ENCODE assay signal across 22 mouse cellular contexts in genomic region chr7:78799730-78800496, GRCm38 (mm10). TPM values are rescaled to one million over a fixed set of nuclear protein-coding genes. Genes with fewer than 3 reads are reported as not detected.
DNase-seq lines count a peak whose midpoint lies in the region; ATAC-seq and TF ChIP-seq lines count a peak whose summit lies in the region.
"Had no signal": no experiment of that assay in that cellular context is flagged by ENCODE, and none has a peak within 500 bp of the region (broad histone marks: within the 10 kb centered on the region; RNA-seq: fewer than 3 reads in every experiment).

No protein-coding gene starts in this region.

- no peak for TF ChIP-seq CTCF in intestine, postnatal 0 days (IDR thresholded peaks at IDR 0.05; ENCODE audit: low read depth)

- H3K36me3 ChIP-seq in intestine, embryonic 16.5 days (ENCODE audit: control insufficient read depth, insufficient read depth, low read length) = no peaks in the 10 kb centered on the region
- no peaks in the 10 kb centered on the region for H3K36me3 ChIP-seq in intestine, postnatal 0 days (ENCODE audit: control insufficient read depth, insufficient read depth)
- no peaks in the 10 kb centered on the region for H3K36me3 ChIP-seq in liver, embryonic 11.5 days (ENCODE audit: control insufficient read depth, insufficient read depth, low read length)
- peaks cover 13% of the 10 kb centered on the region for H3K36me3 ChIP-seq in megakaryocyte, embryonic 14.5 days (replicated peaks; ENCODE audit: low read length)
- no peaks in the 10 kb centered on the region for H3K36me3 ChIP-seq in midbrain, embryonic 13.5 days
- H3K36me3 ChIP-seq: limb, embryonic 10.5 days had no signal

- no peak overlapping the region for H3K4me3 ChIP-seq in intestine, embryonic 16.5 days (ENCODE audit: low read length)
- H3K4me3 ChIP-seq in intestine, postnatal 0 days (ENCODE audit: low read depth, low read length) = no peak overlapping the region
- no peak overlapping the region for H3K4me3 ChIP-seq in liver, embryonic 11.5 days (ENCODE audit: low read depth, low read length)
- H3K4me3 ChIP-seq in megakaryocyte, embryonic 14.5 days (replicated peaks) = peak overlapping the region; percentile 83
- no peak overlapping the region for H3K4me3 ChIP-seq in midbrain, embryonic 13.5 days (replicated peaks)
- H3K4me3 ChIP-seq: gastrocnemius, adult 2 months; heart, adult 2 months; limb, embryonic 10.5 days had no signal

- no peaks in the 10 kb centered on the region for H3K4me1 ChIP-seq in intestine, embryonic 16.5 days (ENCODE audit: control insufficient read depth, insufficient read depth, low read length)
- no peaks in the 10 kb centered on the region for H3K4me1 ChIP-seq in intestine, postnatal 0 days (replicated peaks; ENCODE audit: control insufficient read depth, insufficient read depth, low read length)
- peaks cover 29% of the 10 kb centered on the region for H3K4me1 ChIP-seq in liver, embryonic 11.5 days (replicated peaks; ENCODE audit: control insufficient read depth, insufficient read depth, low read length)
- H3K4me1 ChIP-seq in megakaryocyte, embryonic 14.5 days = peaks cover 91% of the 10 kb centered on the region
- peaks cover 22% of the 10 kb centered on the region for H3K4me1 ChIP-seq in midbrain, embryonic 13.5 days (replicated peaks)
- H3K4me1 ChIP-seq: limb, embryonic 10.5 days had no signal

- H3K27me3 ChIP-seq in intestine, embryonic 16.5 days (replicated peaks; ENCODE audit: control insufficient read depth, insufficient read depth, low read length) = peaks cover 3% of the 10 kb centered on the region; the same call in 1 of the 2 replicates
- no peaks in the 10 kb centered on the region for H3K27me3 ChIP-seq in intestine, postnatal 0 days (replicated peaks; ENCODE audit: control insufficient read depth, insufficient read depth, low read length)
- H3K27me3 ChIP-seq in liver, embryonic 11.5 days (replicated peaks; ENCODE audit: control insufficient read depth, insufficient read depth, low read length) = no peaks in the 10 kb centered on the region
- no peaks in the 10 kb centered on the region for H3K27me3 ChIP-seq in megakaryocyte, embryonic 14.5 days (replicated peaks)
- 0 out of 2 replicates have a peak, but pooled peaks cover 7% of the 10 kb centered on the region for H3K27me3 ChIP-seq in midbrain, embryonic 13.5 days
- H3K27me3 ChIP-seq: CH12.LX had no signal

- no peak overlapping the region for H3K4me2 ChIP-seq in intestine, embryonic 16.5 days (ENCODE audit: low read depth, low read length)
- H3K4me2 ChIP-seq in intestine, postnatal 0 days (replicated peaks; ENCODE audit: low read depth) = no peak overlapping the region
- peak overlapping the region; percentile 39 for H3K4me2 ChIP-seq in liver, embryonic 11.5 days
- no peak overlapping the region for H3K4me2 ChIP-seq in midbrain, embryonic 13.5 days (replicated peaks)

- no peak overlapping the region for H3K9ac ChIP-seq in intestine, embryonic 16.5 days (ENCODE audit: low read depth, low read length)
- no peak overlapping the region for H3K9ac ChIP-seq in intestine, postnatal 0 days (ENCODE audit: low read depth, low read length)
- H3K9ac ChIP-seq in liver, embryonic 11.5 days (ENCODE audit: low read depth, low read length) = 0 out of 2 replicates have a peak overlapping the region, but pooled peaks have one; percentile 1
- H3K9ac ChIP-seq in midbrain, embryonic 13.5 days (replicated peaks) = no peak overlapping the region

- peak; percentile 68; the same call in 1 of the 2 replicates for ATAC-seq in intestine, embryonic 16.5 days
- no peak for ATAC-seq in intestine, postnatal 0 days
- peak; percentile 95 for ATAC-seq in liver, embryonic 11.5 days (replicated peaks; ENCODE audit: low FRiP score)
- no peak for ATAC-seq in activated CD4-positive, CD25-positive, alpha-beta regulatory T cell, adult 4 months
- no peak for ATAC-seq in midbrain, embryonic 13.5 days
- ATAC-seq: inflammation-experienced regulatory T-cells, adult 6 months; midbrain, embryonic 16.5 days had no signal

- 78% methylated on average over 9 of the region's 9 CpGs for WGBS in intestine, embryonic 16.5 days
- WGBS in intestine, postnatal 0 days = 71% methylated on average over 9 of the region's 9 CpGs
- 29% methylated on average over 9 of the region's 9 CpGs for WGBS in liver, embryonic 11.5 days
- WGBS in midbrain, embryonic 13.5 days = 80% methylated on average over 9 of the region's 9 CpGs

- H3K27ac ChIP-seq in intestine, embryonic 16.5 days (ENCODE audit: low read length) = no peak overlapping the region
- H3K27ac ChIP-seq in intestine, postnatal 0 days (ENCODE audit: low read depth, low read length) = no peak overlapping the region
- H3K27ac ChIP-seq in liver, embryonic 11.5 days (ENCODE audit: low read depth, low read length) = peak overlapping the region; percentile 45
- no peak overlapping the region for H3K27ac ChIP-seq in midbrain, embryonic 13.5 days
- H3K27ac ChIP-seq: gastrocnemius, adult 2 months; heart, adult 2 months; limb, embryonic 10.5 days had no signal

- DNase-seq in c-Kit-positive CD71-positive TER-119-positive erythroid progenitor cells, embryonic 14.5 days (ENCODE audit: low spot score) = peak; percentile 77
- DNase-seq in liver, embryonic 11.5 days (ENCODE audit: low spot score) = peak; percentile 49
- no peak for DNase-seq in lung, postnatal 25 days (ENCODE audit: low spot score)
- DNase-seq: adrenal gland, postnatal 36 days; cerebellum, postnatal 25 days; gastrocnemius, adult 2 months; heart, adult 2 months; layer of hippocampus, postnatal 36 days; lung, adult 2 months; lung, postnatal 4 days; right cerebral cortex, adult 18-20 months; spleen, adult 18-20 months; thymus, postnatal 4 days had no signal

- H3K9me3 ChIP-seq in intestine, embryonic 16.5 days (ENCODE audit: control insufficient read depth, low read length) = no peaks in the 10 kb centered on the region
- H3K9me3 ChIP-seq in intestine, postnatal 0 days (ENCODE audit: control insufficient read depth) = no peaks in the 10 kb centered on the region
- no peaks in the 10 kb centered on the region for H3K9me3 ChIP-seq in liver, embryonic 11.5 days (ENCODE audit: control insufficient read depth, low read length)
- no peaks in the 10 kb centered on the region for H3K9me3 ChIP-seq in megakaryocyte, embryonic 14.5 days
- H3K9me3 ChIP-seq in midbrain, embryonic 13.5 days = no peaks in the 10 kb centered on the region
- H3K9me3 ChIP-seq: limb, embryonic 10.5 days had no signal

RNA-seq across cellular contexts. Expression of gene Mrpl46, which starts 16.6 kb away (rescaled TPM):
- polyA plus RNA-seq in intestine, embryonic 16.5 days (2015; fragmentation: Nextera tagmentation; extraction: Ambion mirVana) = 84.9 and 90.5 TPM in 2 replicates
- 64.7 and 68.9 TPM in 2 replicates for polyA plus RNA-seq in intestine, postnatal 0 days (2015; fragmentation: Nextera tagmentation; extraction: Ambion mirVana)
- polyA plus RNA-seq in liver, embryonic 11.5 days (2014; fragmentation: Nextera tagmentation; extraction: Ambion mirVana) = 91.9 and 95.8 TPM in 2 replicates
- 14.3 TPM in 1 of 2 replicates, not detected in the other for polyA plus RNA-seq in megakaryocyte, embryonic 14.5 days (2012; ENCODE audit: insufficient read depth, low replicate concordance)
- polyA plus RNA-seq in activated CD4-positive, CD25-positive, alpha-beta regulatory T cell, adult 4 months (2017; shearing (Covaris generic)) = 10 to 100 TPM; 70.4 to 78.9 TPM
- 58.6 and 64.2 TPM in 2 replicates for polyA plus RNA-seq in midbrain, embryonic 13.5 days (2015; fragmentation: Nextera tagmentation; extraction: Ambion mirVana)

RNA-seq across cellular contexts. Expression of gene Mrps11, which starts 17.0 kb away (rescaled TPM):
- polyA plus RNA-seq in intestine, embryonic 16.5 days (2015; fragmentation: Nextera tagmentation; extraction: Ambion mirVana) = 57.1 and 66.9 TPM in 2 replicates
- polyA plus RNA-seq in intestine, postnatal 0 days (2015; fragmentation: Nextera tagmentation; extraction: Ambion mirVana) = 38.6 and 40.6 TPM in 2 replicates
- polyA plus RNA-seq in liver, embryonic 11.5 days (2014; fragmentation: Nextera tagmentation; extraction: Ambion mirVana) = 89.2 and 92.4 TPM in 2 replicates
- 142 and 156 TPM in 2 replicates for polyA plus RNA-seq in megakaryocyte, embryonic 14.5 days (2012; ENCODE audit: insufficient read depth, low replicate concordance)
- polyA plus RNA-seq in activated CD4-positive, CD25-positive, alpha-beta regulatory T cell, adult 4 months (2017; shearing (Covaris generic)) = 10 to 100 TPM; 61.1 TPM
- 73.1 and 79.1 TPM in 2 replicates for polyA plus RNA-seq in midbrain, embryonic 13.5 days (2015; fragmentation: Nextera tagmentation; extraction: Ambion mirVana)

RNA-seq across cellular contexts. Expression of gene Det1, which starts 47.1 kb away (rescaled TPM):
- 11.9 and 15.2 TPM in 2 replicates for polyA plus RNA-seq in intestine, embryonic 16.5 days (2015; fragmentation: Nextera tagmentation; extraction: Ambion mirVana)
- 10.1 and 11.2 TPM in 2 replicates for polyA plus RNA-seq in intestine, postnatal 0 days (2015; fragmentation: Nextera tagmentation; extraction: Ambion mirVana)
- 19.7 and 22.4 TPM in 2 replicates for polyA plus RNA-seq in liver, embryonic 11.5 days (2014; fragmentation: Nextera tagmentation; extraction: Ambion mirVana)
- 1.0 and 1.9 TPM in 2 replicates for polyA plus RNA-seq in megakaryocyte, embryonic 14.5 days (2012; ENCODE audit: insufficient read depth, low replicate concordance)
- polyA plus RNA-seq in activated CD4-positive, CD25-positive, alpha-beta regulatory T cell, adult 4 months (2017; shearing (Covaris generic)) = 10 to 100 TPM; 15.7 to 18.8 TPM
- polyA plus RNA-seq in midbrain, embryonic 13.5 days (2015; fragmentation: Nextera tagmentation; extraction: Ambion mirVana) = 17.7 and 18.1 TPM in 2 replicates

Comparison
In these comparisons a context has a peak if more than half of its experiments do, and no peak if none do; other contexts are left out.
1. ATAC-seq: peak in intestine, embryonic 16.5 days (single experiment) and liver, embryonic 11.5 days (single experiment); none in intestine, postnatal 0 days (single experiment), activated CD4-positive, CD25-positive, alpha-beta regulatory T cell, adult 4 months (single experiment) and midbrain, embryonic 13.5 days (single experiment).